Mouse (Mus musculus): Measurements from ENCODE around the gene Cnr2. TPM values are rescaled to one million over a fixed set of nuclear protein-coding genes. Genes with fewer than 3 reads are reported as not detected.

Gene Cnr2
- total and polyA plus RNA-seq, 3 experiments: 6.8 to 10.2 TPM; not detected in 1

- DNase-seq (ENCODE audit: low read depth, low spot score): no peak
- H3K9ac ChIP-seq (ENCODE audit: control insufficient read depth, low read depth, low read length, poor library complexity, severe bottlenecking): no peak overlapping the region
- TF ChIP-seq ZMIZ1 (IDR thresholded peaks at IDR 0.05; ENCODE audit: low read depth, low read length): no peak
- TF ChIP-seq TAL1 (IDR thresholded peaks at IDR 0.05; ENCODE audit: low read length): no peak
- no peak for TF ChIP-seq USF2 (IDR thresholded peaks at IDR 0.05; ENCODE audit: borderline replicate concordance in 1 of 2, insufficient read depth in 1 of 2, low read depth in 1 of 2, low read length in 2 of 2)
- no peak for TF ChIP-seq POLR2AphosphoS5 (IDR thresholded peaks at IDR 0.05; ENCODE audit: borderline replicate concordance, low read depth, low read length)
- no peak for TF ChIP-seq CHD2 (IDR thresholded peaks at IDR 0.05; ENCODE audit: low read length)
- TF ChIP-seq POLR2A (IDR thresholded peaks at IDR 0.05; ENCODE audit: control insufficient read depth in 1 of 2, insufficient read depth in 1 of 2, low read depth in 1 of 2, low read length in 2 of 2, poor library complexity in 1 of 2): no peak
- TF ChIP-seq ZKSCAN1 (IDR thresholded peaks at IDR 0.05; ENCODE audit: low read depth, low read length): no peak
- no peak for TF ChIP-seq CTCF (IDR thresholded peaks at IDR 0.05 in 2 of 3, conservative IDR thresholded peaks at IDR 0.05 in 1 of 3; ENCODE audit: control insufficient read depth in 1 of 3, insufficient read depth in 1 of 3, low read depth in 2 of 3, low read length in 3 of 3, poor library complexity in 1 of 3, severe bottlenecking in 1 of 3)
- TF ChIP-seq SMC3 (IDR thresholded peaks at IDR 0.05; ENCODE audit: low read depth, low read length): no peak
- TF ChIP-seq E2F4 (IDR thresholded peaks at IDR 0.05; ENCODE audit: borderline replicate concordance, low read depth, low read length): no peak
- TF ChIP-seq MXI1 (IDR thresholded peaks at IDR 0.05; ENCODE audit: low read depth, low read length): no peak
- no peak for TF ChIP-seq HCFC1 (IDR thresholded peaks at IDR 0.05; ENCODE audit: low read depth, low read length)
- TF ChIP-seq EP300 (IDR thresholded peaks at IDR 0.05; ENCODE audit: low read depth in 1 of 2, low read length in 2 of 2): no peak
- no peak for TF ChIP-seq MAFK (IDR thresholded peaks at IDR 0.05; ENCODE audit: borderline replicate concordance, low read depth, low read length)
- no peak for TF ChIP-seq POLR2AphosphoS2 (IDR thresholded peaks at IDR 0.05; ENCODE audit: low read length)
- no peak for TF ChIP-seq TBP (IDR thresholded peaks at IDR 0.05; ENCODE audit: low read depth, low read length)
- no peak for TF ChIP-seq TCF12 (IDR thresholded peaks at IDR 0.05; ENCODE audit: low read depth, low read length)
- no peak for TF ChIP-seq GATA1 (IDR thresholded peaks at IDR 0.05; ENCODE audit: low read depth, low read length)
- no peak for TF ChIP-seq ELF1 (IDR thresholded peaks at IDR 0.05; ENCODE audit: low read depth, low read length)
- TF ChIP-seq RCOR1 (IDR thresholded peaks at IDR 0.05; ENCODE audit: low read depth, low read length): no peak
- H3K27ac ChIP-seq (ENCODE audit: control insufficient read depth, low read depth, low read length): no peak overlapping the region
- H3K9me3 ChIP-seq (replicated peaks; ENCODE audit: insufficient read depth, low read length): no peaks in the 10 kb centered on the region
- no peak overlapping the region for H3K4me3 ChIP-seq (ENCODE audit: control insufficient read depth in 1 of 2, insufficient read depth in 1 of 2, low read depth in 2 of 2, low read length in 2 of 2)
- no peaks in the 10 kb centered on the region for H3K27me3 ChIP-seq (ENCODE audit: control insufficient read depth in 1 of 2, insufficient read depth in 2 of 2, low read length in 2 of 2)
- peaks cover 0 to 9% of the 10 kb centered on the region in 2 experiments; a peak in 2 of 4 replicates for H3K36me3 ChIP-seq (ENCODE audit: control insufficient read depth in 1 of 2, insufficient read depth in 2 of 2, low read length in 2 of 2)
- no peaks in the 10 kb centered on the region for H3K79me2 ChIP-seq (ENCODE audit: control insufficient read depth, insufficient read depth, low read length, poor library complexity)
- peaks cover 3 to 14% of the 10 kb centered on the region in 2 experiments; a peak in 3 of 4 replicates for H3K4me1 ChIP-seq (ENCODE audit: control insufficient read depth in 1 of 2, insufficient read depth in 2 of 2, low read length in 2 of 2)
These were observed 9.5 kb upstream of the Cnr2 start for GRCm38 (mm10) chr4:135885676-135886075.

GRCm38 (mm10) chr4:135886184-135886583, 9.0 kb upstream of the Cnr2 start:
- no peak for DNase-seq (ENCODE audit: low read depth, low spot score)
- Histone ChIP-seq H3K79me2 (ENCODE audit: control insufficient read depth, insufficient read depth, low read length, poor library complexity) (no peaks in the 10 kb centered on the region), H3K36me3 (ENCODE audit: control insufficient read depth in 1 of 2, insufficient read depth in 2 of 2, low read length in 2 of 2) (peaks cover 0 to 12% of the 10 kb centered on the region in 2 experiments; a peak in 2 of 4 replicates), H3K27me3 (ENCODE audit: control insufficient read depth in 1 of 2, insufficient read depth in 2 of 2, low read length in 2 of 2) (no peaks in the 10 kb centered on the region), H3K4me1 (ENCODE audit: control insufficient read depth in 1 of 2, insufficient read depth in 2 of 2, low read length in 2 of 2) (peaks cover 3 to 15% of the 10 kb centered on the region in 2 experiments; a peak in 3 of 4 replicates), H3K27ac (ENCODE audit: control insufficient read depth, low read depth, low read length) (no peak overlapping the region), H3K9me3 (replicated peaks; ENCODE audit: insufficient read depth, low read length) (no peaks in the 10 kb centered on the region), H3K4me3 (ENCODE audit: control insufficient read depth in 1 of 2, insufficient read depth in 1 of 2, low read depth in 2 of 2, low read length in 2 of 2) (no peak overlapping the region), H3K9ac (ENCODE audit: control insufficient read depth, low read depth, low read length, poor library complexity, severe bottlenecking) (no peak overlapping the region)
- TF ChIP-seq RAD21 (IDR thresholded peaks at IDR 0.05; ENCODE audit: low read depth, low read length): no peak
- no peak for TF ChIP-seq USF1 (IDR thresholded peaks at IDR 0.05; ENCODE audit: low read depth, low read length)
